Mouse (Mus musculus) embryonic facial prominence, embryonic 12.5 days (tissue): ENCODE data around the gene Zic4. TPM values are rescaled to one million over a fixed set of nuclear protein-coding genes. Genes with fewer than 3 reads are reported as not detected.

Source experiments
- ATAC-seq: fragments of 200-750 bp; cut with Nextera tagmentation; 2 replicates; pipeline ENCODE4 v1.8.0; 2017; ENCODE audit not compliant: insufficient number of reproducible peaks, insufficient read depth, low FRiP score, low TSS enrichment
- H3K27ac ChIP-seq: fragments of 300-500 bp; sonication (generic); 2 replicates; pipeline ENCODE4 v1.5.1; 2016; ENCODE audit warnings: mild to moderate bottlenecking
- H3K27me3 ChIP-seq: fragments of 300-500 bp; sonication (generic); 2 replicates; pipeline ENCODE4 v1.6.1; 2016; ENCODE audit warnings: mild to moderate bottlenecking, moderate library complexity
- H3K36me3 ChIP-seq: fragments of 300-500 bp; sonication (generic); 2 replicates; pipeline ENCODE4 v1.6.1; 2016; ENCODE audit warnings: mild to moderate bottlenecking
- H3K4me1 ChIP-seq: fragments of 300-500 bp; sonication (generic); 2 replicates; pipeline ENCODE4 v1.6.1; 2016
- H3K4me2 ChIP-seq: fragments of 300-500 bp; sonication (generic); replicated peaks from 2 replicates; pipeline ENCODE4 v1.6.1; 2016; ENCODE audit warnings: mild to moderate bottlenecking, moderate library complexity
- H3K4me3 ChIP-seq: fragments of 300-500 bp; sonication (generic); 2 replicates; pipeline ENCODE4 v1.5.1; 2016; ENCODE audit warnings: mild to moderate bottlenecking
- H3K9ac ChIP-seq: fragments of 300-500 bp; sonication (generic); 2 replicates; pipeline ENCODE4 v1.6.1; 2016; ENCODE audit warnings: mild to moderate bottlenecking, moderate library complexity
- H3K9me3 ChIP-seq: fragments of 300-500 bp; sonication (generic); 2 replicates; pipeline ENCODE4 v1.6.1; 2016; ENCODE audit warnings: mild to moderate bottlenecking, moderate library complexity
- WGBS: fragments of 180-500 bp; shearing (Covaris S2); methylation state at CpG from one replicate; pipeline ENCODE4 v1.1.7; 2016; 5-methylcytosine and 5-hydroxymethylcytosine counted together
- polyA plus RNA-seq: library from polyadenylated mRNA; unstranded; fragments of >200 nt; fragmentation: Nextera tagmentation; extraction: Ambion mirVana; gene quantifications from 2 replicates; pipeline ENCODE4 v1.2.1, GENCODE M21; 2016

Gene Zic4
- polyA plus RNA-seq, 1 experiment from 2014 or later, result 5.6 TPM

DNA sequence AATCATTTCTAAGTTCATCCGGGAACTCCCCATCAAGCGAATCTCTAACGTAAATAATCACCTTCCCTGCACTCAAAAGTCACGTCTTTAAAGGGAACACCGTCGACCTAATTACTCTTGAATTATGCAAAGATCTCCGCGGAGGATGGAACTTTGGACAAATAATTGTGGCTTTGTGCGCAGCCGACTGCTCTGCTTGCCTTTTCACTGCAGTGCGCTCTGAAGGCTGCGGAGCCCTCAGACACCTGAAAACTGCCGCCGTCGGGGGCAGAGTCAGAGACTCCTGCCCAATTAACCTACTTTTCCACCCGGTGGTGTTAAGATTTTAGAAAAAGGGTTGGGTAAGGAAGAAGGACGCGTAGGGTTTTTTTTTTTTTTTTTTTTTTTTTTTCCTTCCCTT, 58.2 kb downstream of the Zic4 start:
- WGBS, result 1% methylated on average over 18 of the region's 18 CpGs
- Histone ChIP-seq H3K9ac (no peak overlapping the region), H3K4me2 (0 out of 2 replicates have a peak overlapping the region, but pooled peaks have one; percentile 19)

More for the DNA sequence above, 58.2 kb downstream of the Zic4 start:
- no peaks in the 10 kb centered on the region for H3K9me3 ChIP-seq
- H3K36me3 ChIP-seq, result no peaks in the 10 kb centered on the region
- ATAC-seq, result no peak
- H3K27me3 ChIP-seq, result peaks cover 53% of the 10 kb centered on the region
- H3K27ac ChIP-seq, result no peak overlapping the region
- no peak overlapping the region for H3K4me3 ChIP-seq
- H3K4me1 ChIP-seq, result no peaks in the 10 kb centered on the region

Other genes with a start within 250 kb of the Zic4 start
- gene Zic1, start 3.4 kb downstream of the Zic4 start, polyA plus RNA-seq, result 2.1 TPM in 2 replicates